Mouse (Mus musculus) midbrain, embryonic 10.5 days (tissue): ENCODE results near the gene Slco1a5. TPM values are rescaled to one million over a fixed set of nuclear protein-coding genes. Genes with fewer than 3 reads are reported as not detected.
"Not testable (repeated sequence)": the region's sequence is repeated elsewhere in the genome, so short reads cannot be mapped to it uniquely, and the experiment has no call there.

Source experiments
- DNase-seq: peaks from one replicate; pipeline ENCODE4 v3.0.0-alpha.2; 2017; ENCODE audit warnings: low spot score
- H3K27ac ChIP-seq: fragments of 300-500 bp; sonication (generic); replicated peaks from 2 replicates; pipeline ENCODE4 v1.5.1; 2016; ENCODE audit warnings: mild to moderate bottlenecking
- H3K27me3 ChIP-seq: fragments of 300-500 bp; sonication (generic); 2 replicates; pipeline ENCODE4 v1.6.1; 2016; ENCODE audit warnings: low read depth, mild to moderate bottlenecking; ENCODE audit not compliant: poor library complexity, severe bottlenecking
- H3K36me3 ChIP-seq: fragments of 300-500 bp; sonication (generic); 2 replicates; pipeline ENCODE4 v1.6.1; 2016; ENCODE audit warnings: mild to moderate bottlenecking, moderate library complexity
- H3K4me1 ChIP-seq: fragments of 300-500 bp; sonication (generic); 2 replicates; pipeline ENCODE4 v1.6.1; 2016
- H3K4me3 ChIP-seq: fragments of 300-500 bp; sonication (generic); 2 replicates; pipeline ENCODE4 v1.5.1; 2016; ENCODE audit warnings: mild to moderate bottlenecking, moderate library complexity
- H3K9me3 ChIP-seq: fragments of 300-500 bp; sonication (generic); replicated peaks from 2 replicates; pipeline ENCODE4 v1.6.1; 2016; ENCODE audit warnings: mild to moderate bottlenecking
- WGBS: fragments of 180-500 bp; shearing (Covaris S2); methylation state at CpG from one replicate; pipeline ENCODE4 v1.1.7; 2016; 5-methylcytosine and 5-hydroxymethylcytosine counted together
- polyA plus RNA-seq: library from polyadenylated mRNA; unstranded; fragments of >200 nt; fragmentation: Nextera tagmentation; extraction: Ambion mirVana; gene quantifications from 2 replicates; pipeline ENCODE4 v1.2.1, GENCODE M21; 2016

Gene Slco1a5
- polyA plus RNA-seq, 1 experiment from 2014 or later, result 0.77 TPM

- H3K27me3 ChIP-seq, DNase-seq, H3K36me3 ChIP-seq, H3K4me1 ChIP-seq, H3K4me3 ChIP-seq, H3K9me3 ChIP-seq, H3K27ac ChIP-seq: not testable (repeated sequence)
- 92% methylated on average over 1 of the region's 1 CpGs for WGBS
These were observed 72.0 kb downstream of the Slco1a5 start for GRCm38 (mm10) chr6:142250738-142251307.

GRCm38 (mm10) chr6:142245065-142245464, 77.7 kb downstream of the Slco1a5 start:
- WGBS, result 83% methylated on average over 5 of the region's 5 CpGs

GRCm38 (mm10) chr6:142239468-142239867, 83.3 kb downstream of the Slco1a5 start:
- 74% methylated on average over 1 of the region's 1 CpGs for WGBS
- H3K27ac ChIP-seq, result no peak overlapping the region
- no peak overlapping the region for H3K4me3 ChIP-seq
- H3K9me3 ChIP-seq, result no peaks in the 10 kb centered on the region
- no peak for DNase-seq
- H3K36me3 ChIP-seq, result no peaks in the 10 kb centered on the region
- H3K27me3 ChIP-seq, result no peaks in the 10 kb centered on the region
- H3K4me1 ChIP-seq, result no peaks in the 10 kb centered on the region

More at GRCm38 (mm10) chr6:142245065-142245464, 77.7 kb downstream of the Slco1a5 start:
- Histone ChIP-seq H3K4me3 (no peak overlapping the region), H3K9me3 (no peaks in the 10 kb centered on the region), H3K36me3 (no peaks in the 10 kb centered on the region), H3K27ac (no peak overlapping the region), H3K4me1 (no peaks in the 10 kb centered on the region), H3K27me3 (no peaks in the 10 kb centered on the region)
- DNase-seq, result no peak

- Histone ChIP-seq H3K4me1 (no peaks in the 10 kb centered on the region), H3K27me3 (no peaks in the 10 kb centered on the region), H3K9me3 (no peaks in the 10 kb centered on the region), H3K4me3 (no peak overlapping the region), H3K27ac (no peak overlapping the region), H3K36me3 (no peaks in the 10 kb centered on the region)
- no peak for DNase-seq
These were observed 102.6 kb downstream of the Slco1a5 start for GRCm38 (mm10) chr6:142220138-142220537.

GRCm38 (mm10) chr6:142211821-142212220, 111.0 kb downstream of the Slco1a5 start:
- Histone ChIP-seq H3K27ac (no peak overlapping the region), H3K9me3 (no peaks in the 10 kb centered on the region), H3K36me3 (no peaks in the 10 kb centered on the region), H3K27me3 (no peaks in the 10 kb centered on the region), H3K4me3 (no peak overlapping the region), H3K4me1 (no peaks in the 10 kb centered on the region)
- DNase-seq, result no peak

- Histone ChIP-seq H3K27ac (no peak overlapping the region), H3K4me1 (no peaks in the 10 kb centered on the region), H3K36me3 (no peaks in the 10 kb centered on the region), H3K27me3 (no peaks in the 10 kb centered on the region), H3K4me3 (no peak overlapping the region), H3K9me3 (no peaks in the 10 kb centered on the region)
- DNase-seq, result no peak
These were observed 113.0 kb downstream of the Slco1a5 start for GRCm38 (mm10) chr6:142209749-142210148.

- 89% methylated on average over 4 of the region's 4 CpGs for WGBS
- Histone ChIP-seq H3K36me3 (no peaks in the 10 kb centered on the region), H3K27me3 (no peaks in the 10 kb centered on the region), H3K4me3 (no peak within 1 kb of the TSS), H3K27ac (no peak within 1 kb of the TSS), H3K4me1 (no peaks in the 10 kb centered on the region), H3K9me3 (no peaks in the 10 kb centered on the region)
- no peak for DNase-seq
These were observed 114.4 kb downstream of the Slco1a5 start, which contains the start of gene Slco1a6 for GRCm38 (mm10) chr6:142208421-142208820. Gene Slco1a6 (minus strand): TSS chr6:142208521.

GRCm38 (mm10) chr6:142200524-142200923, 122.3 kb downstream of the Slco1a5 start:
- no peaks in the 10 kb centered on the region for H3K36me3 ChIP-seq
- H3K4me1 ChIP-seq, result no peaks in the 10 kb centered on the region
- no peak for DNase-seq
- H3K9me3 ChIP-seq, result no peaks in the 10 kb centered on the region
- H3K27me3 ChIP-seq, result no peaks in the 10 kb centered on the region
- no peak overlapping the region for H3K4me3 ChIP-seq
- no peak overlapping the region for H3K27ac ChIP-seq

GRCm38 (mm10) chr6:142194245-142194644, 128.5 kb downstream of the Slco1a5 start:
- Histone ChIP-seq H3K36me3 (no peaks in the 10 kb centered on the region), H3K4me3 (no peak overlapping the region), H3K4me1 (no peaks in the 10 kb centered on the region), H3K27ac (no peak overlapping the region), H3K9me3 (no peaks in the 10 kb centered on the region), H3K27me3 (no peaks in the 10 kb centered on the region)
- 91% methylated on average over 8 of the region's 8 CpGs for WGBS
- DNase-seq, result no peak

- Histone ChIP-seq H3K27ac (no peak overlapping the region), H3K27me3 (no peaks in the 10 kb centered on the region), H3K9me3 (no peaks in the 10 kb centered on the region), H3K4me1 (no peaks in the 10 kb centered on the region), H3K4me3 (no peak overlapping the region), H3K36me3 (no peaks in the 10 kb centered on the region)
- DNase-seq, result no peak
- 87% methylated on average over 1 of the region's 1 CpGs for WGBS
These were observed 130.8 kb downstream of the Slco1a5 start for GRCm38 (mm10) chr6:142191962-142192361.

- H3K36me3 ChIP-seq, result no peaks in the 10 kb centered on the region
- no peak for DNase-seq
- no peak overlapping the region for H3K4me3 ChIP-seq
- no peaks in the 10 kb centered on the region for H3K4me1 ChIP-seq
- no peak overlapping the region for H3K27ac ChIP-seq
- no peaks in the 10 kb centered on the region for H3K9me3 ChIP-seq
- 97% methylated on average over 3 of the region's 3 CpGs for WGBS
- H3K27me3 ChIP-seq, result no peaks in the 10 kb centered on the region
These were observed 135.4 kb downstream of the Slco1a5 start for GRCm38 (mm10) chr6:142187426-142187825.

GRCm38 (mm10) chr6:142185868-142186415, 136.8 kb downstream of the Slco1a5 start:
- Histone ChIP-seq H3K36me3 (no peaks in the 10 kb centered on the region), H3K9me3 (no peaks in the 10 kb centered on the region), H3K4me3 (no peak overlapping the region), H3K4me1 (no peaks in the 10 kb centered on the region), H3K27me3 (no peaks in the 10 kb centered on the region), H3K27ac (no peak overlapping the region)
- 87% methylated on average over 2 of the region's 2 CpGs for WGBS
- no peak for DNase-seq
